Mouse (Mus musculus): ENCODE results near the gene Slc25a33. TPM values are rescaled to one million over a fixed set of nuclear protein-coding genes. Genes with fewer than 3 reads are reported as not detected.

Gene Slc25a33
- total RNA-seq, 2 experiments from 2014 or later: 13.2 to 16.8 TPM

DNA sequence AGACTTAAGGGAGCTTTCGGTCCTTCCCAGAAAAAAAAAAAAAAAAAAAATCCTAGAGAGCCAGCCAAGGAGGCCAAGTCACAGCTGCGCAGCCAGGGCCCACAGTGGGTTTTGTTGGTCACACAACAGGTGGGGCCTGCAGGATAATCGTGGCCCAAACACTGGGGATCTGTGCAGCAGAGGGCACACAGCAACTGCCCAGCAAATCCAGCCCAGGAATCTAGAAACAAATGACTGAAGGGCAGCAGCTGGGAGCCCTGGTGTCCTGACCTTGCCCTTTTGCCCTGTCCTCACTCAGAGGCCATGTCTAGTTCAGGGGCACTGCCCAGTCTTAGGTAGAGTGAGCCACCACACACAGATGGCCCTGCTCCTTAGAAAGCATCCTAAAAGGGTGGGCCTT is 41.8 kb downstream of the Slc25a33 start:
- no peak for DNase-seq (ENCODE audit: low spot score in 2 of 2)

DNA sequence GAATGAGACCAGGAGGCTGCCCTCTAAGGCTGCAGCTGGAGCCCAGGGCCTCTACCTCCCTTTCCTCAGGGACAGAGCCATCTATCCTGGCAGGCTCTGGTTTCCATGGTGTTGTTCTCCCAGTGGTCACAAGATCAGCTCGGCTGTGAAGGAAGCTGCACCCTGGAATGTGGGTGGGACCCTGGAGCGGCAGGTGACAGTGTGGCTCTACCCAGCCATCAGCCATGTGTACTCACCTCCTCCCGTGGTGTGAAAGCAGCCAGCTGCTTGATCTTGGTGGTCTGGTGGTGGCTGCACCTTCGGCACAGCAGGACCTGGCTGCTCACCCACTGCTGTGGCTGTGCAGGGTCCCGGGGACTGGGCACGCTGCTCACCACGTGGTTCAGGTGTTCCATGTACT is 43.2 kb downstream of the Slc25a33 start:
- DNase-seq (ENCODE audit: low spot score in 2 of 2): no peak

DNA sequence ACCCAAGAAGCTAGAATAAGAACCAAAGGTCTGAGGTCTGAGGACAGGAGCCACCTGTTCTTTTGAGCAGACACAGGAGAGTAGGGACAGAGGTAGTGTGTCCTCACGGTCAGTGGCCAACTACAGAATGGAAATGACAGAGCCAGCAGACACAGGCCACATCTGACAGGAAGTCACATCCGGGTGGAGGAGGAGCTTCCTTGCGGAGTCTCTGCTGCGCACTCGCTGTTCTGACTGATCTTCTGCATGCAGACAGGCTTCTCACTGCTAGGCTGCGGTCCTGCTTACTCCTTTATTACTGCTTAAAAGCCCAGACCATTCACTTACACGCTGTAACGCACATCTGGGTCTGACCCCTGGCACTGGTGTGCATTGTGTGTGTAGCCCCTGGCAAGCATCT is 45.3 kb downstream of the Slc25a33 start:
- no peak for DNase-seq (ENCODE audit: low spot score in 2 of 2)

DNA sequence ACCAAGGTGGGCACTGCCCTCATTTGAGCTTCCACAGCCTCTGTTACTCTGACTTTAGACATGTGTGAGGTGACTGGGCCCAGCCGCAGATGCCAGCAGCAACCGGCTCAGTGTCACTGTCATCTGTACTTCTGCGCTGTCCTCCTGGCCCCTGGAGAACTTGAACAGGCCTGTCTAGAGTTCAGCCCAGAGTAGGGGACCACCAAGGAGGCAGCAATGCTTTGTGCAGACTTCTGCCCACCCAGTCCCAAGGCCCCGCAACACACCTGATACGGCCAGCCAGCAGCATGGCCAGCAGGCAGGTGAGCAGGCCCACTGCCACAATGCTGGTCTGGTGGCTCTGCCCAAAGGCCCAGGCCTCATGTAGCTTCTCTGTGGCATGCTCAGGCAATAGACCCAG is 46.4 kb downstream of the Slc25a33 start:
- DNase-seq (ENCODE audit: low spot score in 2 of 2): no peak

DNA sequence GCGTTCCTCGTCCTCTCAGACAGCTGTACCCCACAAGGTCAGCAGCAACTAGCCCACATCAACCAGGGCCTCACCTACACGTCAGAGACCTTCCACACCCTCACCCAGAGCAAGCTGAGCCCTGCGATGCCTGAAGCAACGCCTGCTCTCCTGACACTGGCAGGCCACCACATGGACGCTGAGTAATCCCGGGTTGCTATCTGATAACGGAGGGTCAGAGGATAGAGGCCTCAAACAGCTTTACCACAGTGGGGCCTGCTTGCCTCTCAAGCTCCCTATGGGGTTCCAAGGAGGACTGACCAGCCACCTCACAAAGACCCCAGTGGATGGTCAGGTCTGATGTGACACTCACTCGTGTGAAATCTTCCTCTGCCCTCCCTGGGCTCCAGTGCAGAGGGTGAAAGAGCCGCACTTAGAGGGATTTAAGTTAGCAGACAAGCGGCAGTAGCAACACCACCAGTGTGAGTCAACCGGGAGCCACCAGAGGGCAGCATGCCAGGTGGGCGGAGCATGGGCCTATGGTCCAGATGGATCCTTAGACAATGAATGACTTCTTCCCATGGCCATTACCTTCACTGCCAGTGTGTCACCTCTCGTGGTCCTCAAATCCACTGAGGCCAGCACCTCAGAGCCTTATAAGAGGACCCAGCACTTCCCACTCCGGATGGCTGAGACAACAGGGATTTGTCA is 48.3 kb downstream of the Slc25a33 start:
- DNase-seq (ENCODE audit: low spot score in 2 of 2): peak; percentile 56 to 77

DNA sequence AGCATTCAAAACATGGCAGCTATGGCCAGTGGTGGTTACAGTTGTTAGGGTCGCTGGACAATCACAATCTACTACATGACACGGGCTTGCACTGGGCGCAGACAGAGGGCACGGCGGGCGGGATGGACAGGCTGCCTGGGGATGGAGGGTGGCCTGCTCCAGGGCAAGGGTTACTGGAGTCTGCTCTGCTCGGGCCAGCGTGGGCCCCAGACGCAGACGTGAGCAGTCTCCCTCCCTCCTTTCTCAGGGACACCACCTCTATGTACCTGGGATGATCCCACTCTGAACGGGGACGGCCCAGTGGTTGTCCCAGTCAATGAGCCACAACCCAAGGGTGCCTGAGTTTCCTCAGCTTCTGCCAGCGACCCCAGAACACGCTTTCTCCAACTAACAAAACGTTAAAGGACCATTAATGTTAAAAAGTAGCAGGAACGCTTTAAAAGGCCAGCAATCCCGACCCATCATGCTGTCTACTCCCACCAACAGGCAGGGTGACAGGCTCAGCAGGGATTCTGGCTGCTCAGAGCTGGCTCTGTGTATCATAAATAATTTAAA is 49.1 kb downstream of the Slc25a33 start:
- DNase-seq (ENCODE audit: low spot score in 2 of 2): no peak

DNA sequence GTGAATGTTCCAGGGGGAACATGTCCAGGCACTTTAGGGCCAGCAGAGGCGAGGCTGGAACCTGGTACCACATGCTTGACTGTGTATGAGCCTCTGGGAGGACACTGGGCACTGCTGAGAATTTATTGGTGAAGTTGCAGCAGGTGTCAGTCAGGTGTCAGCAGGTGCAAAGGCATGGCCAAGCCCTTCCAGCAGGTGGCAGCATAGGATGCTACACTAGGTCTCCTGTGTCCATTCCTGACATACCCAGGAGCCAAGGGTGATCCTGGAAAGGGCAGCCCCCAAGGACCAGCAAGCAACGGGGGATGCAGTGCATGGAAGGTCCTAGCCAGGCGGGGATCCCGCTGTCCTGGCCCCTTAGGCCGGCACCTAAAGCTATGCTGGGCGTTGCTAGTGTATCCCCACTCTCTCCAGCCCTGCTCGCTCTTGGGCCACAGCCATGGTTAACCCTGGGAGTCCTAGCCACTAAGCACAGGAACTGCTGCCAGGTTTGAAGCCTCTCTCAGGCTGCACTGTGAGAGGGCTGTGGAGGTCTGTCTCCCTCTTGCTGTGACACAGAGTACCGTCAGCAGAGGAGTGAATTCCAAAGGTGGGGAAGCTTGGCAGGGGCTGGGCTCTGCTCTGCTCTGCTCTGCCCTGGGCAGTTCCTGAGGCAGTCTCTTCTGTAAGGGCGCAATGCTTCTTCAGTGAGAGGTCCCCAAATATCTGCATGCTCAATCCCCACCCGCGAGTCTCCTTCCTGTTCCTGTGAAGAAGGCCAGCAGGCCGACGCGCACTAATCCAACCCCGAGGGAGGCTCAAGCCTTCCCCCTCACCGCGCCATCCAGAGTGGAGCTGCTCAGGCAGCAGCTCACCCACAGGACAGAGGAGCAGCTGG is 50.0 kb downstream of the Slc25a33 start:
- DNase-seq (ENCODE audit: low spot score in 2 of 2): no peak

DNA sequence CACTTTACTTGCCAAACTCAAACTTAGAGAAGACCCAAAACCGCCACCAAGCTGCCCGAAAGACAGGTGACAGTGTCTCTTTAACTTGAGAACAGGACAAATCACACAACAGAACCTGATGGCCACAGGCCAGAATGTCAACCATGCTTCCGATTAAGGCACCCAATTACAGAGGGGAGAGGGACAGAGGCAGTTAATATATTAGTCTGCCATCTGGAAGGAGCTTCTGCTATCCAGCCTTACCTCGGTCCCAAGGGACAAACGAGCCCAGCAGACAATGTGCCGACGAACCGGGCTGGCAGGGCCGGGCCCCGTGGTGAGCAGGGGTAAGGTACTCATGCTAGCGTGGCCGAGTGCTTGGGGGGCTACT is 51.1 kb downstream of the Slc25a33 start:
- DNase-seq (ENCODE audit: low spot score in 2 of 2): no peak

DNA sequence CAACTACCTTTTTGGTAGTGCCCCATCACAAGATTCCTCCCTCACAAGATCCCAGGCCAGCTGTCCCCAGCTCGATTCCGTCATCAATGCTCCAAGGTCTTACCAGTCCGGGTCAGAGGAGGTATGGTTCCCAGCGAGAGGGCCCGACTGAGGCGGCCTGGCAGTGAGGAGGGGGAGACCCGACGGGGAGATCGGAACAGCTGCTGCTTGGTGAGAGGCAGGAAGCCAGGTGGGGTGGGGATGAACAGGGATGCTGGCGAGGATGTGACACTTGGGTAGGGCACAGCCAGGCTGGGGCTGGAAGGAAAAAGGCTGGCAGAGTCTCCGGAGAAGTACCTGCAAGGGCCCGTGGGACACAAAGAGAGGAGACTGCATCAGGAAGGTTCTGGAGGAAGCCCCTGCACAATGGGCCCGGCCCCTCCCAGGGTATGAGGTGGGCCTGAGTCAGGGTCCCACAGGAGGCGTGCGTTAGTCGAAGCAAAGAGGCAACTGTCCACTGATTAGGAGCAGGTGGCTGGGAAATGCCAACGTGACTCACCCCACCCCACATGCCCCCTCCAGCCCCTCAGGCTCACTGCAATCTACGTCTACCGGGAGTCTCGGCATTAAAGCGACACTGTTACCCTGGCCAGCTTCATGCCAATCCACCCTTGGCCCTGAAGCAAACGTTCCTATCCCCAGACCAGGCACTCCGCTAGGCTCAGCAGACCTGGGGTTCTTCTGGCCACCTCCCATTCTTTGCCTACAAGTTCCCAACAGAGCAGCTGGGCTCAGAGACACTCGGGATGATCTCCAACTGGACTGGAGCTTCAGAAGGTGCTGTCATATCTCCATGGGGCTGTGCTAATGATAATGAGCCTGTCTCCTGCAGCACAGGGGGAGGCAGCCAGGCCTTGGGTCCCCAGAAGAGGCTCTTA is 51.7 kb downstream of the Slc25a33 start:
- no peak for DNase-seq (ENCODE audit: low spot score in 2 of 2)

DNA sequence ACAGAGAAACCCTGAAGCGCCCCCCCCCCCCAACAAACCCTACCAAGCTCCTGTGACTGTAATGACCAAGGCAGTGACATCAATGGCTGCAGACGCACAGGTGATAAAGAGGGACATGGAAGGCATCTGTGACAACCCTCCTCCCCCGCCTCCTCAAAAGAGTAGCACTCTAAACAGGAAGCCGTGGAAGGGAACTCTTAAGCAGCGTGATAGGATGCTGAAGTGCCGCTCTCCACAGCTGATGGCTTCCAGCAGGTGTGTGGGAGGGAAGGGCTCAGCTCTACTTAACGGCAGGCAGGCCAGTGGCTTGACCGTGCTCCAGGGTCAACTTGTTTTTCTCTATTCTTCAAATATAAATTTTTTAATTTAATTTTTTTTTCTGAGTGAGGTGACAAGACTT is 52.9 kb downstream of the Slc25a33 start:
- no peak for DNase-seq (ENCODE audit: low spot score in 2 of 2)

DNA sequence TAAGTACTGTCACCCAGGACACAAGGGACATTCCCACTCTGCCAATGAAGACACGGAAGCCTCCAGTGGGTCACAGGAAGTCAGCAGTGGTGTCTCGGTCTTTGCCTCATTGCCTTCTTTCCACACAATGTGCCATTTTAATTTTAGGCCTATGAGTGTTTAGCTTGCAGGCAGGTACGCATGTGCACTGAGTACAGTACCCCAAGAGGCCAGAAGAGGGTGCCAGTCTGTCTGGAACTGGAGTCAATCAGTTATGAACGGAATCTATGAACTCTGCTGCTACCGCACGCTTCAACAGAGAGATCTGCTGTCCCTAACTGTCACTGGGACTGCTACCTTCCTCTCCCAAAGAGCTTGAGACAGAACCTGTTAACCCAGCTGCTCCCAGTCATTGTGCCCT is 54.4 kb downstream of the Slc25a33 start:
- no peak for DNase-seq (ENCODE audit: low spot score in 2 of 2)

DNA sequence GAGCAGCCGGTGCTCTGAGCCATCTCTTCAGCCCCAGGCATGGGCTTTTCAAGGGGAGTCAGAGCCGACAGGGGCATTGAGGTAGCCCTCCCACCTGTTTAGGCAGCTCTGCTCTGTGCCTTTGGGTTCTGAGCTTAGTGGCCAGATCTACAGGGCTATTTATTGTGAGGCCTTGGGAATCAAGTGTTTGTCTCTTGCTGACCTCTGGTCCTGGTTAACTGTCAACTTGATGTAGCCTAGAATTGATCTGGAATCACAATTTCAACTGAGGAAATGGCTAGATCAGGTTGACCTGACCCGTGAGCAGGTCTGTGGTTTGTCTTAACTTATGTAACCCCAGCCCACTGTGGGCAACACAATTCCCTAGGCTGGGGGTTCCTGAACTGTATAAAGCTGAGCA is 59.5 kb downstream of the Slc25a33 start:
- no peak for DNase-seq (ENCODE audit: low spot score in 2 of 2)

DNA sequence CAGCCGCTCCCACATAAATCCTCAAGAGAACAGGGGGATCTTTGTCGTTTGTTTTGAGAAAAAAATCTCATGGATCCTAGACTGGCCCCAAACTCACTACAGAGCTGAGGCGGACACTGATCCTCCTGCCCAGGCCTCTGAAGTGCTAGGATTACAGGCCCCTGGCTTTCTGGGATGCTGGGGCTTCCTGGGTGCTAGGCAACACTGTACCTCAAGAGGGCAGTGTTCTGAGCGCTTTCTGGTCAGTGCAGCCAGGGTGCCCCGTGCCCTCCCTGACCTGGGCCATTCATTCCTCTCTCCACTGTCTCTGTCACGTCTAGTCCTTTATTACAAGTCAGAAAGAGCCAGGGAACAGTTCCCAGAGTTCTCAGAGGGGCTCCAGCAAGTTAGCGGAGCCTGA is 62.1 kb downstream of the Slc25a33 start:
- no peak for DNase-seq (ENCODE audit: low spot score in 2 of 2)

DNA sequence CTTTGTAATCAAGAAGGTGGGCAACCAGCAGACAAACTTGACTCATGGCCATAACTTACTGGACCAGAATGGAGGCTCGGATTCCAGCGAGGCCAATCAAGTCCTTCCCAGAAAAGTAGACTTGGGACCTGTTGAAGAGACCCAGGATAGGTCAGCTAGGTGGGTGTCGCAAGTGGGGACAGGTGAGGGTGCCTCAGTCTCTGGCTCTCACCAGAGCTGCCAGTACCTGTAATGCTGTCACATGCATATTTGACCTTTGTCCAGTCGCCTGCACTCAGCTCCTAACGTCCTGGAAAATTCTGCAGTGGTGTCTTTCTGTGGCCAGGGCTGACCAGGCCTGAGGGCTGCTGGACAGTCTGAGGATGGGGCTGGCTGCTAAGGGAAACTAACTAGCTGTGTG is 62.6 kb downstream of the Slc25a33 start:
- no peak for DNase-seq (ENCODE audit: low spot score in 2 of 2)

DNA sequence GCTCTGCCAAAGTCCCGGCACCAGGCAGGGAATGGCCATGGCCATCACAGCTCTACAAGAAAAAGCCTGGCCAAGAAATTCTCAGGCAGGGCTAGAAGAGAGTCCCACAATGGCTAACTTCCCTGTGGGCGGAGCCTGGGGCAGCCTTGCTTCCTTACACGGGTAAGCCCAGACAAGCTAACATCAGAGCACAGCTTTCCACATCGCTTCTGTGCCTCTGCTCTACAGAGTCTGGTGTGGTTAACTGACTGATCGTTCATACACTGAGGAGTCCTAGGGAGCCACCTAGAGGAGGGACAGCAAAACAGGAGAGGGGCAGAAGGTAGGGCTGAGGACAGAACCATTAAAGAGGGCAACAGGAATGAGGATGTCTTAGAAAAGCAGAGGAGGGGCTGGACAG is 63.6 kb downstream of the Slc25a33 start:
- peak in 1 of 2 experiments; percentile 25 for DNase-seq (ENCODE audit: low spot score in 2 of 2)

DNA sequence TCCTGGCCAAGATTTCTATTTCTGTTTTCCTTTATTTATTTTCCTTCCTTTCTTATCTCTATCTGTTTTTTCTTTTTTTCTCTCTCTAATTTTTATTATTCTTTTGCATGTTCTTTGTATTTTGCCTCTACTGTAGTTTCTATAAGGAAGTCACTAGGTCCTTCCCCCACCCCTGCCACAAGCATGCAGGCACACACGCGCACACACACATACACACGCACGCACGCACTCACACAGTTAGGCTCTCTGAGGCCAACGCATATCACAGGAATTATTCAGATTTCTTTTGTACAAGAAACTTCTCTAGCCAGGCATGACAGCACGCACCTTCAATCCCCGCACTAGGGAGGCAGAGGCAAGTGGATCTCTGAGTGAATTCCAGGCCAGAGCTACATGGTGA is 68.1 kb downstream of the Slc25a33 start:
- no peak for DNase-seq (ENCODE audit: low spot score in 2 of 2)

DNA sequence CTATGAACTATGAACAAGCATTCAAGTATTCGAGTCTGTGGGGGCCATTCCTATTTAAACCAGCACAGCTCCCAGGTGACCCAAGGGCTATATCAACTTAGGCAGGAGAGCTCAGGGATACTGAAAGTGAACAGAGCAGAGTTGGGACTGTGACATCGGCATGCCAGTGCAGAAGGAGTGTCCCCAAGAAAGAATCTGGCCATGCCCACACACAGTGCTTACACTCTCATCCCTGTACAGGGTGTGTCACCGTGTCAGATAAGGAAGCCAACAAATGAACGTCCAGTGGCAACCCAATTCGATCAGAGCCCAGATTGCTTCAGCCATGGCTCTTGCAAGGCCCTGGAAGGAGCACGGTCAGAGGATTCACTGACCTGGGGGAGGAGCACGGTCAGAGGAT is 68.8 kb downstream of the Slc25a33 start:
- no peak for DNase-seq (ENCODE audit: low spot score in 2 of 2)

DNA sequence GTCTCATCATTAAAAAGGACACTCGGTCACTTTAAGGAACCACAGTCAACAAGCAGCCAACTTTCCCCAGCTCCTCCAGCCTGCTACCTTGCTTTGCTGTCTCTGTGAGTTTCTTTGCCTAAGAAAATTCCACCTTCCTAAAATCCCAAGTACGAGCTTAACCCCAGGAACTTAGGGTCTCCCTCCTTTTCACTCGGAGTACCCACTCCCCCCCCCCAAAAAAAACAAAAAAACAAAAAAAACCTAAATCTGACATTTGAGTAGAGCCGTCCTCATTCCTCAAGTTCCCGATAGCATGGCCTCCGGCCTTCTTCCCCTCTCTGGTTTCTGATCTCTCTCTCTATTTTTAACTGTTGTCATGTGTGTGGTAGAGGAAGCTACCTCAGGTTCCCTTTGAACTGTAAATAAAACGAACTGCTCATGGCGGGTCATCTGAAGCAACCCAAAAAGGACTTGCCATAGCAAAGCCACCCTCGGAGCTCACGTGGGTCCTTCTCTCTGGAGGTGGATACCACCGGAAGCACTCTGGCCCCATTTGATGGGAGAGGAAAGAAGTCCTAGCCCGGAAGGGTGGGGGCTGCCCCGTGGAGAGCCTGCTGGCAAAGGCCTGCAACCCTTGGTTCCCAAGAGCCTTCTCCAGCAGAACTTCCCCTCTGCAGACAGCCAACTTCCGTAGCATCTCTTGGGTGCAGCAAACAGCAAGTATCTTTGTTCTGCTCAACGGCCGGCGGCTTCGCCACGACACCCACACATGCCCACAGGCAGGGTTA is 71.7 kb downstream of the Slc25a33 start, which contains the start of gene Pik3cd:
Pik3cd (minus strand) TSS at position 362 of the 770 bp plus-strand sequence.
- DNase-seq (ENCODE audit: low spot score in 2 of 2): no peak

DNA sequence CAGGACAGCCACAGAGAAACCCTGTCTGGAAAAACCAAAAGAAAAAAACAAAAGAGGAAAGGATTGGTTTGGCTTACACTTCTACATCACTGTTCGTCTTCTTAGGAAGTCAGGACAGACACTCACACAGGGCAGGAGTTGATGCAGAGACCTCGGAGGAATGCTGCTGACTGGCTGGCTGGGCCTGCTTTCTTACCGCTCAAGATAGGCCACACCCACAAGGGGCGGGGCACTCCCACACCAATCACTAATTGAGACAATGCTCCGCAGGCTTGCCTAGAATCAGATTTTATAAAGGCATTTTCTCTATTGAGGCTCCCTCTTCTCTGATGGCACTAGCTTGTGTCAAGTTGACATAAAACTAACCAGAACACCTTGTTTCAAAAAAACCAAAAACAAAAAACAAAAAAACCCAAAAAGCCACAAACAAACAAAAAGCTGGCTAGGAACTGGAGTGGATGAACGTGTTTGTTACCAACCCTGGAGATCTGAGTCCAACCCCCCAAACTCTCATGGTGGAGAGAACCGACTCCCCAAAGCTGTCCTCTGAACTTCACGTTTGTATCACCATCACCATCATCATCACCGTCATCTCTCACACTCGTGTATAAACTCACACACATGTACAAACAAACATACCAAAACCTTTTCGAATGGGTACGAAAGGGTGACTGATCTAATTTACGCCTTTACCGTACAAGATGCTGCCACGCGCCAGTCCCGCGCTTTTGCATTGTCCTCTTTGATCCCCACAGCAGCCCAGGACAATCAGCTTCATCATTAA is 72.5 kb downstream of the Slc25a33 start:
- DNase-seq (ENCODE audit: low spot score in 2 of 2): no peak

DNA sequence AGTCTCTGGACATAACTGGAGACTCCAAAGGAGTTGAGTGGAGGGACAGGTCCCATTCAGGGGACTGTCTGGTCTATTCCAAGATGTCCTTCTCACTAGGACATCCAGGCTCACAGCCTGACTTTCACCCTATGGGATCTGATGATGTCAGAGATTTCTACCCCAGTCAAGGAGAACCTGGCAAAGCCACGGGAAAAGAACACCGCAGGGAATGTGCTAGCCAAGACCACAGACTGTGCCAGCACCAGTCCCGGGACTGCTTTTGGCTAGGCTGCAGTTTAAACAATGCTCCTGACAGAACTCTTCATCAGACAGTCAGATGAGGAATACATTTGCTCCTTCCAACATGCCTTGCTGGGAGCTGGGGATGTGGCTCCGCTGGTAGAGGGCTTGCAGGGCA is 74.1 kb downstream of the Slc25a33 start:
- no peak for DNase-seq (ENCODE audit: low spot score in 2 of 2)

Data from adrenal gland, postnatal 4 days (tissue).